Mouse (Mus musculus) large intestine, adult 2 months (tissue): ENCODE results near the gene Mrpl18. TPM values are rescaled to one million over a fixed set of nuclear protein-coding genes. Genes with fewer than 3 reads are reported as not detected.

Experiments
- DNase-seq: peaks from one replicate; pipeline ENCODE4 v3.0.0-alpha.2; 2012; ENCODE audit warnings: low read depth, low spot score
- WGBS: fragments of 180-500 bp; shearing (Covaris S2); methylation state at CpG from one replicate; pipeline ENCODE4 v1.1.7; 2018; 5-methylcytosine and 5-hydroxymethylcytosine counted together
- polyA plus RNA-seq: library from polyadenylated mRNA; depleted of rRNA; stranded (reverse); fragments of >200 nt; gene quantifications from 2 replicates; pipeline ENCODE4 v1.2.3, GENCODE M21; 2012; rRNA removed

Gene Mrpl18
- polyA plus RNA-seq, 1 experiment: 35.1 TPM

DNA sequence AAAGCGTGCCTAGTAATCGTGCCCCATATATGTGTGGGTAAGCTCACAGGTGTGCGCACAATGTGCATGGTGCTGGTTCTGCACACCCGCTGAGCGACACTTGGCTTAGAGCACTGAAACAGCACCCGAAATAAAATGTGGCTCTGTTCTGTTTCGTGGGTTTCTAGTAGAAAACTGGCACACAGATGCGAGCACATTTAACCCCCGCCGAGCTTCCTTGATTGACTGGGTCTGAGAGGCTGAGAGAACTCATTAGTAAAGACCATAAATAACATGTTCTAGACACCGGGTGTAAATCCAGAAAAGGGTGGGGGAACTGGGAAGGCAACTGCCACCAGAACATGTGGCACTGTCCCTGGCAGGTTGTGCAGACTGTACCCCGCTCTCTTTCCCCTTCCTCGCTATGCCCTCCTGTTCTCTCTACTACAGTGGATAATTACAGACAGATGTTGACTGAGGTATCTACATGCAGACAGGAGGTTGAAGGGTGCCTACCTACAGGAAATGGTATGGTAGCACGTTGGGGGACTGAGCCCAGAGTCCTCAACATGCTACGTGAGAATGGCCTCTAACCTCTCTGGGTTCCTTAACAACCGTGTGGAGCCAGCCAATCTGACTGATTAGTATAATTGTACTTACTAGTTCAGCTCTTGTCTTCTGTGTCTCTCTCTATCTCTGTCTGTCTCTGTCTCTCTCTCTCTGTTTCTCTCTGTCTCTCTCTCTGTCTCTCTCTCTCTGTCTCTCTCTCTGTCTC lies 43.7 kb downstream of the Mrpl18 start:
- 60% methylated on average over 16 of the region's 16 CpGs for WGBS
- no peak for DNase-seq

DNA sequence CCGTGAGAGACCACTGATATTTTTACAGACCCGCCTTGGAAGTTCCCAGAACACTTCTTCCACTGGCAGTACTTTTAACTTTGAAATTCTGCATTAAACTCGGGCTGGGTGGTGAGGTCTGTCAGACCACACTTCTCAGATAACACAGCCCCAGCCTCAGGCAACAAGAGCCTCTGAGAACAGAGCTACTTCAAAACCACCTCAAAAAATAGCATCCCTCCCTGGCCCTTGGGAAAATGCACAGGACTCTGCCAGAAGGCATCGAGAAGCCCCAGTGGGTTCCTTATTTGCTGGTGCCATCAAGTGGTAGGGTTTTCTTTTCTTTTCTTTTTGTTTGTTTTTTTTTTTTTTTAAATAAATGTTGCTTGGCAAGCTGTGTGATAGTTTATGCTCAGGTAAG lies 47.5 kb downstream of the Mrpl18 start:
- no peak for DNase-seq
- WGBS: 27% methylated on average over 4 of the region's 4 CpGs

DNA sequence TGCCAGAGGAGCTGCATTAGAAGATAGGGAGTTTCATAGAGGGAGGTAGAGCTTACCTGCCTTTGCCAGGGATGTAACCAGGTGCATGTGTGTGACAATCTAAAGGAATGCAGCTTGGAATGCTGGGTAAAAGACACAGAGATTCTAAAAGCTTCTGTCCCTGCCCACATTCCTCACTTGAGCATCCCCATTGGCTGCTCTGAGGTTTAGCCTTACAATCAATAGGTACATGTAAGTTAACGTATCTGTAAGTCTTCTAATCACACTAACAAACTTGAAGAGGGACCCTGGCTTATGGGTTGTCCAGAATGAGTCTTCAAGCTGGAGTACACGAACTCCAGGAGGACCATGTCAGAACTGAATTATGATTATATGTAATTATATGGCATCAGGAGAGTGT lies 48.1 kb downstream of the Mrpl18 start, which contains the start of gene Mas1:
Gene Mas1, minus strand, starts transcription at position 101 of the 400 bp plus-strand sequence.
- WGBS: 43% methylated on average over 2 of the region's 2 CpGs
- no peak for DNase-seq

DNA sequence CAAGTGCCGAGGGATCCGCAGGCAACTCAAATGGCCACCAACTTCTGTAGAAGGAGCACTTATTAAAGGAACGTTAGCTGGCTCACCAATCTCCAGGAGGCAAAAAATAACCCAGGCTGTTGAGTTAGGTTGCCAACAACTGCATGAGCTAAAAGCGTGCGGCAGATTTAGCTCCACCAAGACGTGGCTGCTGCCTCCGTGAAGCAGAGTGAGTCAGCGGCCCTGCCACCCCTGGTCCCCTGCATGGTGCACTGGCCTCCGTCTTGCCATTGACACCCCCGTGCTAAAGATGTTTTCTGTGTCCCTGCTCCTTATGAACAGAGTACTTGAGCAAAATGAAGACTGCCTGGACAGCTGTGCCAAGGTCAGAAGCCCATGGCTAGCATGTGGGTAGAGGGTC lies 49.3 kb downstream of the Mrpl18 start:
- no peak for DNase-seq
- WGBS: 81% methylated on average over 10 of the region's 10 CpGs

DNA sequence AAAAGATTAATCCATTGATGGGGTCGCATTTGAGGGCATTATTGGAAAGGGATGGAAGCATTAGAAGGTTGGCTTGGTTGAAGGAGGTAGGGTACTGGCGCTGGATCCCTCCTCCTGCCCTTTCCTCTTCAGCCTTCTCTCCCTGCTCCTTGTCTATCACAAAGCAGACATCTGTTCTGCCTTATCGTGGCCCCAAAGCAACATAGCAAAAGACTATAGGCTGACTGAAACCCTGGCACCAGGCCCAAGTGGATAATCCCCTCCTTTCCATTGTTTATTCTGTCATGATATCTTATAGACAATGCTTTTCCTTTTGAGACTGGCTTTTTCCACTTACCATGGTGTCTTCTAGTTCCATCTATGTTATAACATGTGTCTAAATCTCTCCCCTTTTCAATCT lies 50.7 kb downstream of the Mrpl18 start:
- WGBS: 71% methylated on average over 3 of the region's 3 CpGs
- DNase-seq: no peak

DNA sequence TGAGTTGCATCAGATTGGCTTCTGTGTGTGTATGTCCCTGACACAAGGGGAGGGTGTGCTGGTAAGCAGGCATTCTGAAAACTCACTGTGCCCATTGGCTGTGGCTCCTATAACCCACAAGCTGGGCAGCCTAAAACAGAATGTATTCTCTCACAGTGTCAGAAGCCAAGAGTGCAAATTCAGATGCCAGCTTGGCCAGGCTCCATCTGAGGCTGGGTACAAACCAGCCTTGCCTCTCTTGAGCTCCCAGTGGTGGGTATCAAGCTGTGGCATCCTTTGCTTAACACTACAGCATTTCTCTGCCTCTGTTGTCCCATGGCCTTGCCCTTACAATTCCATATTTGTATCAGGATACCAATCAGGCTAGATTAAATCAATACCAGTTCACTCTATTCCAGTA lies 52.0 kb downstream of the Mrpl18 start:
- DNase-seq: no peak

Other genes with a start within 250 kb of the Mrpl18 start
- 36.3 and 50.9 TPM in 2 replicates for gene Slc22a1, start 240.5 kb downstream of the Mrpl18 start, polyA plus RNA-seq
- 10.3 and 17.9 TPM in 2 replicates for gene Igf2r, start 146.7 kb downstream of the Mrpl18 start, polyA plus RNA-seq
- gene Mas1, start 48.2 kb downstream of the Mrpl18 start, polyA plus RNA-seq: not detected in 2 replicates
- gene Mrgprh, start 40.3 kb downstream of the Mrpl18 start, polyA plus RNA-seq: 0.05 TPM in 1 of 2 replicates, not detected in the other
- gene Pnldc1, start 6.1 kb downstream of the Mrpl18 start, polyA plus RNA-seq: 0.79 and 1.1 TPM in 2 replicates
- 56.8 and 58.7 TPM in 2 replicates for gene Tcp1, start 644 bp downstream of the Mrpl18 start, polyA plus RNA-seq
- gene Acat3, start 24.3 kb upstream of the Mrpl18 start, polyA plus RNA-seq: 0.10 and 0.19 TPM in 2 replicates
- 17.0 and 20.3 TPM in 2 replicates for gene Acat2, start 44.4 kb upstream of the Mrpl18 start, polyA plus RNA-seq
- gene Wtap, start 77.8 kb upstream of the Mrpl18 start, polyA plus RNA-seq: 18.0 and 20.8 TPM in 2 replicates
- gene Sod2, start 90.5 kb upstream of the Mrpl18 start, polyA plus RNA-seq: 156 and 214 TPM in 2 replicates
- gene Gpr31b, start 136.0 kb upstream of the Mrpl18 start, polyA plus RNA-seq: 0.73 and 2.2 TPM in 2 replicates
- not detected in 2 replicates for gene Tcp10b, start 144.8 kb upstream of the Mrpl18 start, polyA plus RNA-seq
- gene Unc93a, start 215.5 kb upstream of the Mrpl18 start, polyA plus RNA-seq: 2.0 and 6.7 TPM in 2 replicates